Mouse (Mus musculus) heart, embryonic 11.5 days (tissue): ENCODE data around the gene Chchd6. TPM values are rescaled to one million over a fixed set of nuclear protein-coding genes. Genes with fewer than 3 reads are reported as not detected.

Source experiments
- ATAC-seq: fragments of 200-750 bp; cut with Nextera tagmentation; replicated peaks from 2 replicates; pipeline ENCODE4 v1.8.0; 2017; ENCODE audit warnings: moderate library complexity; ENCODE audit not compliant: insufficient number of reproducible peaks, low FRiP score, low TSS enrichment
- H3K27ac ChIP-seq: fragments of 300-500 bp; sonication (generic); 2 replicates; pipeline ENCODE4 v1.5.1; 2014; ENCODE audit warnings: mild to moderate bottlenecking, low read depth, low read length
- H3K27me3 ChIP-seq: fragments of 300-500 bp; sonication (generic); 2 replicates; pipeline ENCODE4 v1.6.1; 2014; ENCODE audit warnings: mild to moderate bottlenecking, low read length, mixed read lengths; ENCODE audit not compliant: control insufficient read depth, insufficient read depth
- H3K36me3 ChIP-seq: fragments of 300-500 bp; sonication (generic); 2 replicates; pipeline ENCODE4 v1.6.1; 2014; ENCODE audit warnings: mild to moderate bottlenecking, low read length, moderate library complexity, mixed read lengths; ENCODE audit not compliant: control insufficient read depth, insufficient read depth
- H3K4me1 ChIP-seq: fragments of 300-500 bp; sonication (generic); 2 replicates; pipeline ENCODE4 v1.6.1; 2014; ENCODE audit warnings: low read length; ENCODE audit not compliant: control insufficient read depth, insufficient read depth
- H3K4me2 ChIP-seq: fragments of 300-500 bp; sonication (generic); 2 replicates; pipeline ENCODE4 v1.6.1; 2014; ENCODE audit warnings: mild to moderate bottlenecking, moderate library complexity
- H3K4me3 ChIP-seq: fragments of 300-500 bp; sonication (generic); 2 replicates; pipeline ENCODE4 v1.5.1; 2014; ENCODE audit warnings: low read depth, low read length
- H3K9ac ChIP-seq: fragments of 300-500 bp; sonication (generic); 2 replicates; pipeline ENCODE4 v1.6.1; 2014; ENCODE audit warnings: mild to moderate bottlenecking, low read depth, low read length, moderate library complexity
- H3K9me3 ChIP-seq: fragments of 300-500 bp; sonication (generic); replicated peaks from 2 replicates; pipeline ENCODE4 v1.6.1; 2016; ENCODE audit warnings: low read length; ENCODE audit not compliant: control insufficient read depth
- WGBS: fragments of 180-500 bp; shearing (Covaris S2); extraction: QIAGEN DNeasy Blood & Tissue Kit; methylation state at CpG from one replicate; pipeline ENCODE4 v1.1.7; 2014; ENCODE audit not compliant: insufficient replicate concordance; 5-methylcytosine and 5-hydroxymethylcytosine counted together
- polyA plus RNA-seq: library from polyadenylated mRNA; unstranded; fragments of >200 nt; fragmentation: Nextera tagmentation; extraction: Ambion mirVana; gene quantifications from 2 replicates; pipeline ENCODE4 v1.2.1, GENCODE M21; 2014

Chchd6 gene
- polyA plus RNA-seq, 1 experiment from 2014 or later: 45.5 TPM

DNA sequence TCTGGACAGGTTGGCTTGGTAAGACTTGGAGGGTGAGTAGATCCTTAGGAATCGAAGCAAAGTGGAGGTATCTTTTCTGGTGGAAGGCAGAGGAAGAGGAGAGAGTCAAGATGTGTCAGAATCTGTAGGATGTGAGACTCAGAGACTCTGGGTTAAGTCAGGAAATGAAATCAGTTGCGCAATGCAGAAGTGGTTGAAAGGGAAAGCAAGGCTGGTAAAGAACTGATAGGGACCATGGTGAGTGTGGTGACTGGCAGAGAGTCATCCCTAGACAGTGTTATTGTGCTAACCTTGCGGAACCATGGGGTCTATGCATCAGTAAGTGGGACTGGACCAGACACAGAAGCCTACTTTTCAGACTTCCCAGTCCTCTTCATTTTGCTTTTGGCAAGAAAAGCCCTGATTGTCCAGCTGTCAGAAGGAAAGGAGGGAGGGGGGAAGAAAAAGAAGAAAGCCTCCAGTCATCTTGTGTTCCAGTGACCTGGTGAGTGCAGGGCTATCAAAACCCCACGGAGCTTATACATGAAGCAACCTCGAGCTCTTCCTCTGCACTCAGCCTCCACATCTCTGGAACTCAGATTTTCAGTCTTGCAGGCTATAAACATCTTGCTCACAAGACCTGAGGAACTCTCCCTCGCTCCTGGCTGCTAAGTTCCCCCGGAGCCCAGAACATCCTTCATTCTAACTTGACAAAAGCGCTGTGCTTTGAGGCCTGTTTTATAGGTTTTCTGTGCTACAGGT, 32.8 kb upstream of the Chchd6 start:
- no peaks in the 10 kb centered on the region for H3K9me3 ChIP-seq
- no peak overlapping the region for H3K27ac ChIP-seq
- no peak for ATAC-seq
- H3K4me3 ChIP-seq: no peak overlapping the region
- 62% methylated on average over 8 of the region's 8 CpGs for WGBS
- H3K9ac ChIP-seq: no peak overlapping the region
- H3K4me1 ChIP-seq: no peaks in the 10 kb centered on the region
- H3K27me3 ChIP-seq: peaks cover 5% of the 10 kb centered on the region; the same call in 1 of the 2 replicates
- H3K36me3 ChIP-seq: no peaks in the 10 kb centered on the region
- no peak overlapping the region for H3K4me2 ChIP-seq

DNA sequence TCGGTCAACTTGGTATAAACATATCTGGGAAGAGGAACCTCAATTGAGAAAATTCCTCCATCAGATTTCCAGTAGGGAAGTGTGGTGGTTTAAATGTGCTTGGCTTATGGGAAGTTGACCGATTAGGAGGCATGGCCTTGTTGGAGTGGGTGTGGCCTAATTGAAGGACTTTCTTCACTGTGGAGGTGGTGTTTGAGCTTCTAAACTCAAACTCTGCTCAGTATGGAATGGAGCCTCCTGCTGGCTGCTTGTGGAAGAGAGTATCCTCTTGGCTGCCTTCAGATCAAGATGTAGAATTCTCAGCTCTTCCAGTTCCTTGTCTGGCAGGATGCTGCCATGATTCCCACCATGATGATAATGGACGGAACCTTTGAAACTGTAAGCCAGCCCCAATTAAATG, 27.2 kb upstream of the Chchd6 start:
- no peaks in the 10 kb centered on the region for H3K9me3 ChIP-seq
- no peak overlapping the region for H3K9ac ChIP-seq
- WGBS: 70% methylated on average over 3 of the region's 3 CpGs
- no peaks in the 10 kb centered on the region for H3K36me3 ChIP-seq
- H3K27me3 ChIP-seq: no peaks in the 10 kb centered on the region
- no peak overlapping the region for H3K27ac ChIP-seq
- no peaks in the 10 kb centered on the region for H3K4me1 ChIP-seq
- ATAC-seq: no peak
- no peak overlapping the region for H3K4me2 ChIP-seq
- H3K4me3 ChIP-seq: no peak overlapping the region

DNA sequence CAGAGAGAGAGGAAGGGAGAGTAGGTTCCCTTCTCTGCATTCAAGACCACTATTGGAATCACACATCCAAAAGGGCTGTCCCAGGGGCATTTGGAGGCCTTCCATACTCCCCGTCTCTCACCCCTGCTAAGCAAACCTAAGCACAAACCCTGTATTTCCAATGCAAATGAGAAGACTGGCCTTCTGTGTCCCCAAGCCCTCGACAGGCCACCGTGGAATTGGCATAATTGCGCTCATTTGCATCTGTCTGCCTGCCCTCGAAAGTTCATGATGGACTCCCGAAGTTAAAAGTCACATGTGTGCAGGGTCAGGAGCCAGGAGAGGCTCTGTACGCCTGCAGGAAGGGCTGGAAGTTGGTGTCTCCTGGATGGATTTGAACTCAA, 19.9 kb upstream of the Chchd6 start:
- no peak overlapping the region for H3K4me3 ChIP-seq
- no peak overlapping the region for H3K9ac ChIP-seq
- no peaks in the 10 kb centered on the region for H3K36me3 ChIP-seq
- H3K27me3 ChIP-seq: no peaks in the 10 kb centered on the region
- H3K4me1 ChIP-seq: no peaks in the 10 kb centered on the region
- ATAC-seq: no peak
- H3K4me2 ChIP-seq: no peak overlapping the region
- H3K27ac ChIP-seq: no peak overlapping the region
- 57% methylated on average over 7 of the region's 7 CpGs for WGBS
- H3K9me3 ChIP-seq: no peaks in the 10 kb centered on the region

DNA sequence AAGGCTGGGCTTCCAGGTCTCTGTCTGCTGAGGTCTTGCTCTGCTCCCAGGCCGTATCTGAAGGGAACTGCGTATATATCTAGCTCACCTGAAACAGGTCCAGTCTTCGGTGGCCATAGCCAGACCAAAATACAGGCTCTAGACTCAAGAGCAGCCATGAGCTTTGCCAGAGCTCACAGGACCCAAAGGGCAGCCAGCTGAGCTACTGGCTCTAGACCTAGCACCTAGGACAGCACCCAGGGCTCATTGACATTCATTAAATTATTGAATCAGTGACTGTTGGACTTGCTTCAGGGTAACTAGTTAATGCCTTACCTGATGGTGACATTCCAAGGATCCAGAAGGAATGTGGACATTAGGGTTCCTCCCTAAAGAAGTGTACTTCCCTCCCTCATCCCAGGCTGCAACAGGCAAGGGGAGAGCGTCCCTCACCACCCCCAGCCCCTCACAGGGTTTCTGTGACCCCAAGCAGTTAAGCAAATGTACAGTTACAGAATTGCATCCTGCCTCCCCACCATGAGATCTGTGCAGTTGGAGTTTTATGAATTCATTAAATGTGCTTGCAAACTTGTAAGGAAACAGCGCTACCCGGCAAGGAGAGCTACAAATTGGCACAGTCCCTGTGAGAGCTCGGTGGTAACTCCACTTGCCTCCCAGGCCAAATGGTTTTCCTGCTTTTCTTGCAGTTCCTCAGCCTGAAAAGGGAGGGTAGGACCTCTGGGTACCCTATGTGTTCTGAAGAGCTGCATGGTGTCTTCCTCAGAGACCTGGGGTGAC, 19.3 kb upstream of the Chchd6 start:
- Histone ChIP-seq H3K27ac (no peak overlapping the region), H3K4me3 (no peak overlapping the region), H3K27me3 (no peaks in the 10 kb centered on the region), H3K9me3 (no peaks in the 10 kb centered on the region), H3K4me2 (no peak overlapping the region), H3K4me1 (no peaks in the 10 kb centered on the region), H3K9ac (no peak overlapping the region), H3K36me3 (no peaks in the 10 kb centered on the region)
- 54% methylated on average over 7 of the region's 7 CpGs for WGBS
- ATAC-seq: no peak

DNA sequence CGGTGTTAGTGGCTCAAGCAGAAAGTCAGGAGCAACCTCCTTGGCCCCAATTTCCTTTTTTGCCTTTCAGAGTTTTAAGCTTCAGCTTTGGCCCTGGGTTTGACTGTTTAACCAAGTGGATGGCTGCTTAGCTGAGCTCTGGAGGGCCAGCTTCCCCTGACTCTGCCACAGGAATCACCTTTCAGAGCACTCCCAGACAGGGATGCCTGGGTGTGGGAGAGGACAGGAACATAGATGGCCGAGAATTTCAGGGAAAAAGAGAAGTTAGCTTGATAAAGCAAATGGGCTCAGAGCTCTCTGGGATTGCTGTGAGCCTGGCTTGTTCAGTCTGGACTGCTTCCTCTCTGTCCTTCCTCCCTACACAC, 18.6 kb upstream of the Chchd6 start:
- Histone ChIP-seq H3K9me3 (no peaks in the 10 kb centered on the region), H3K27me3 (no peaks in the 10 kb centered on the region), H3K27ac (no peak overlapping the region), H3K36me3 (no peaks in the 10 kb centered on the region), H3K4me3 (no peak overlapping the region), H3K4me2 (no peak overlapping the region), H3K4me1 (no peaks in the 10 kb centered on the region), H3K9ac (no peak overlapping the region)
- WGBS: 23% methylated on average over 2 of the region's 2 CpGs
- ATAC-seq: no peak

DNA sequence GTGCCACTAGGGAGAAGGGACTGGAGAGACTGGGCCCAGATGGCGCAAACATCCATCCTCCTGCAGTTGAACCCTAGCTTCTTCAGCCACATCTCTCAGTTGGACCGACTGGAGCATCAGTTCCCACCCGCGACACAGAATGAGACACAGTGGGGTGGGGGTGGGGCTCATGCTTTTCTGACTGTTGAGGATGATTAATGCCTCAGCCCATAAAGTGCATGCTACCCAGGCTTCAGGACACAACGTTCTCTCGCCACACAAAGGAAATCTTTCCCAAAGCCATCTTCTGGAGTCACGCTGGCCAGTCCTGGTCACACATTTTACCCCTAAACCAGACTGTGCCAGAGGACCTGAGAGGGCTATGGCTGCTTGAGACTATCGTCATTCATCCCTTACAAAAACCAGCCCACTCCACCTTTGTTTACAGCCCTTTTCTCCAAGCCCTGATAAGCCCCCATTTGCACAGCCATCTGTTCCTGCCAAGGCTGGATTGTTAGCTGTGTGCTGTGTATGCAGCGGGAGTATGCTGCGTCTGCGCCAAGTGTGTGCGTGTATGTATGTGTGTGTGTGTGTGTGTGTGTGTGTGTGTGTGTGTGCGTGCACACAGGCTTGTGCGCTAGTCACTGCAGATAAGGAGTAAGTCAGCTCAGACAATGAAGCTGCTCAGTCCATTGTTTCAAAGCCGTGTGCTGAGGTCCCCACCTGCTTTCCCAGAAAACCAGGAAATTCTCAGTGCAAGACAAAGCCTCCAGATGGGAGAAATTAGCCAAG, 18.1 kb upstream of the Chchd6 start:
- Histone ChIP-seq H3K9ac (no peak overlapping the region), H3K4me2 (no peak overlapping the region), H3K9me3 (no peaks in the 10 kb centered on the region), H3K36me3 (no peaks in the 10 kb centered on the region), H3K27me3 (no peaks in the 10 kb centered on the region), H3K4me1 (no peaks in the 10 kb centered on the region), H3K27ac (no peak overlapping the region), H3K4me3 (no peak overlapping the region)
- ATAC-seq: no peak
- 54% methylated on average over 15 of the region's 15 CpGs for whole genome bisulfite sequencing

DNA sequence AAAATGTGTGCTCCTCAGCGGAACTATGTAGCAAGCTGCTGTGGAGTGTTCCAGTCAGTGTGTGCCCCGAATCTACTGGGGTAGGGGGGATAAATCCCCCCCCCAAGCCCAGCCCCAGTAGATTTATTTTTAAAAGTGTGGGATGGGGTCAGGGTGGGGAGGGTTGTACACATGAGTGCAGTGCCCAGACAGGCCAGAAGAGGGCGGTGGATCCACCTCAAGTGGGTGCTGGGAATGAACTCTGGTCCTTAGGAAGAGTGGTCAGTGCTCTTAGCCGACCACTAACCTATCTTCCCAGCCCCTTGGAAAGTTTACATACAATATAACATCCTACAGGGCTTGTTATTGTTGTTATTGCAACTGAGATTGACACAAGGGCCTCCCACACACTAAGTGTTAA, 12.5 kb upstream of the Chchd6 start:
- H3K9ac ChIP-seq: no peak overlapping the region
- H3K27ac ChIP-seq: no peak overlapping the region
- 48% methylated on average over 4 of the region's 4 CpGs for WGBS
- H3K4me2 ChIP-seq: no peak overlapping the region
- H3K36me3 ChIP-seq: no peaks in the 10 kb centered on the region
- ATAC-seq: no peak
- H3K9me3 ChIP-seq: no peaks in the 10 kb centered on the region
- no peak overlapping the region for H3K4me3 ChIP-seq
- H3K4me1 ChIP-seq: no peaks in the 10 kb centered on the region
- H3K27me3 ChIP-seq: no peaks in the 10 kb centered on the region

DNA sequence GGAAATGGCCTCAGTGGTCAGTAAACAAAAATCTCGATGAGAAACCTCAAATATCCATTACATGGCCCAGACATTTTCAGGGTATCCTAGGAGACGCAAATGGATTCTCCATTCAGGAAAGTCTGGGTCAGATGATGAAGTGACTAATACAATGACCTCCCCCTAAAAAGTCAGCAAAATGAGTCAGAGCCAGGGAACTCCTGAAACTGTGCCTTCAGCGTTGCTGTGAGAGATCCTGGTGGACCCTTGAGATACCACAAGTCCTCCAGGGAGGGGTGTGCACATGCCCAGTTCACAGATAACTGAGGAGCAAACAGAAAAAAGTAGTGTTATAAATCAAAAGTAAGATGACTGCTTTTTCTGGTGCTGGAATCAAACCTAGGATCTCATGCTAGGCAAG, 10.6 kb upstream of the Chchd6 start:
- WGBS: 66% methylated on average over 3 of the region's 3 CpGs
- Histone ChIP-seq H3K27ac (no peak overlapping the region), H3K4me1 (no peaks in the 10 kb centered on the region), H3K27me3 (no peaks in the 10 kb centered on the region), H3K4me2 (no peak overlapping the region), H3K9ac (no peak overlapping the region), H3K4me3 (no peak overlapping the region), H3K36me3 (no peaks in the 10 kb centered on the region), H3K9me3 (no peaks in the 10 kb centered on the region)
- no peak for ATAC-seq
